Mouse (Mus musculus): ENCODE results near the gene Mcoln1. TPM values are rescaled to one million over a fixed set of nuclear protein-coding genes. Genes with fewer than 3 reads are reported as not detected.
A peak's percentile ranks its signal among the peaks of the same experiment; 100 is the strongest.

Mcoln1 gene
- polyA plus RNA-seq, 1 experiment from 2014 or later: 90.1 TPM

DNA sequence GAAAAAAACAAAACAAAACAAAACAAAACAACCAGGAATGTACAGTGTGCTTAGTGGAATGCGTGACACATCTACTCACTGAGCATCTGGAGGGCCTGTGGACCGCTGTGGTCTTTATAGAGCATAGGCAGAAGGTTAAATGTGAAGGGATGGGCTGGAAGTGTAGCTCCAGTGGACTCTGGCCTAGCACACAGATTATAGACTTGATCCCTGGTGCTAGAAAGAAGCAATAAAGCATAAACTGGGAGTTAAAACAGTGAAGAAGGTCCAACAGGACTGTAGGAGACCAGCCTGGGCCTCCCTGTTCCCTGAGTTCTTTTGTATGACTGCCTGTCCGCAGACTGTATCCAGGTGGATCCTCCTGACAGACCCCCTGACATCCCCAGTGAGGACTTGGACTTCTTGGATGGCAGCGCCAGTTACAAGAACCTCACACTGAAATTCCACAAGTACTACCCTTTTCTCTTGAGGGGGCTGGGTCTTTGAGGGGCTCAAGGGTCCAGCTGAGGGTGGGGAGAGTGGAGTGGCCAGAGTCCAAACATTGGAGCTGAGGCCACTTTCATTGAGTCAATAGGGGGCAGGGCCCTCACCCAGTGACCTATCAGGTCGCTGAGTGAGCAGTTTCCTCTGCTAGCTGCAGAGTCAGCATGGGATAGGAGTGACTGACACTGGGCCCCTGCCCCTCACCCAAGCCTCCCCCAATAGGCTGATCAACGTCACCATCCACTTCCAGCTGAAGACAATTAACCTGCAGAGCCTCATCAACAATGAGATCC is 7.9 kb downstream of the Mcoln1 start:
- 86% methylated on average over 6 of the region's 6 CpGs for WGBS
- Histone ChIP-seq H3K4me2 (no peak overlapping the region), H3K27me3 (no peaks in the 10 kb centered on the region), H3K4me1 (replicated peaks) (no peaks in the 10 kb centered on the region), H3K4me3 (no peak overlapping the region), H3K9ac (no peak overlapping the region), H3K36me3 (peaks cover 80% of the 10 kb centered on the region), H3K27ac (no peak overlapping the region), H3K9me3 (no peaks in the 10 kb centered on the region)
- ATAC-seq (ENCODE audit: low FRiP score): no peak

DNA sequence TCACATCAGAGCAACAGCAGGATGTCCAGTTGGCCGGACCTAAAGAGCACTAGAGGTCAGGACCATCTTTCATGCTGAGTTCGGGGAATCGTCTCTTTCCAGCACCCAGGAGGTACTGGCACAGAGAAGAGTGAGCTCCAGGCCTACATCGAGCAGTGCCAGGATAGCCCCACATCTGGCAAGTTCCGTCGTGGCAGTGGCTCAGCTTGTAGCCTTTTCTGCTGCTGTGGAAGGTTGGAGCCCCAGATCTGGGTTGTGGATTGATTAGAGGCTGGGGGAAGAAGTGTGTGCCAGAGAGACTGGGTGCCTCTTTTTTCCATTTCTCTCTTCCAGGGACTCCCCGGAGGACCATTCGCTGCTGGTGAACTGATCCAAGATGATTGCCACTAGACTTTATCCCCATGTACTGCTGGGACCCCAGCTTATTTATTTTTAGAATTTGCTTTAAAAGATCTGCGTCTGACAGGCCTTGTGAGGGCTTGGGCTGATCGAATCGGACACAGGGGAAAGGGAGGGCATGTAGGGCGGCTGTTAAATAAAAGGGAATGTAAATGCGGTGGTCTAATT is 14.5 kb downstream of the Mcoln1 start:
- Histone ChIP-seq H3K27me3 (no peaks in the 10 kb centered on the region), H3K4me1 (replicated peaks) (peaks cover 19% of the 10 kb centered on the region), H3K36me3 (peaks cover 41% of the 10 kb centered on the region), H3K27ac (peak overlapping the region; percentile 84), H3K4me3 (peak overlapping the region; percentile 56), H3K4me2 (peak overlapping the region; percentile 86), H3K9ac (peak overlapping the region; percentile 74), H3K9me3 (no peaks in the 10 kb centered on the region)
- ATAC-seq (ENCODE audit: low FRiP score): no peak
- 36% methylated on average over 13 of the region's 13 CpGs for WGBS

GRCm38 (mm10) chr8:3515260-3515671 is 15.0 kb downstream of the Mcoln1 start, which contains the start of gene Pnpla6:
Gene Pnpla6 (plus strand): TSS chr8:3515384.
- Histone ChIP-seq H3K4me2 (peak within 1 kb of the TSS; percentile 86), H3K4me3 (peak within 1 kb of the TSS; percentile 56), H3K27ac (peak within 1 kb of the TSS; percentile 84), H3K9me3 (no peaks in the 10 kb centered on the region), H3K27me3 (no peaks in the 10 kb centered on the region), H3K36me3 (peaks cover 36% of the 10 kb centered on the region), H3K9ac (peak within 1 kb of the TSS; percentile 74), H3K4me1 (replicated peaks) (peaks cover 19% of the 10 kb centered on the region)
- peak; percentile 70 for ATAC-seq (ENCODE audit: low FRiP score)
- 0% methylated on average over 25 of the region's 25 CpGs for WGBS

- under 1% methylated on average over 25 of the region's 25 CpGs for WGBS
- Histone ChIP-seq H3K27me3 (no peaks in the 10 kb centered on the region), H3K27ac (peak overlapping the region; percentile 84), H3K4me1 (replicated peaks) (peaks cover 19% of the 10 kb centered on the region), H3K4me2 (peak overlapping the region; percentile 86), H3K36me3 (peaks cover 29% of the 10 kb centered on the region), H3K9me3 (no peaks in the 10 kb centered on the region), H3K4me3 (peak overlapping the region; percentile 56), H3K9ac (peak overlapping the region; percentile 74)
- ATAC-seq (ENCODE audit: low FRiP score): peak; percentile 61
These were observed 15.6 kb downstream of the Mcoln1 start for GRCm38 (mm10) chr8:3515771-3516417.

GRCm38 (mm10) chr8:3516450-3517116 is 16.3 kb downstream of the Mcoln1 start:
- peak overlapping the region; percentile 86 for H3K4me2 ChIP-seq
- no peaks in the 10 kb centered on the region for H3K9me3 ChIP-seq
- H3K27me3 ChIP-seq: no peaks in the 10 kb centered on the region
- peaks cover 19% of the 10 kb centered on the region for H3K4me1 ChIP-seq (replicated peaks)
- peak overlapping the region; percentile 74 for H3K9ac ChIP-seq
- peaks cover 29% of the 10 kb centered on the region for H3K36me3 ChIP-seq
- ATAC-seq (ENCODE audit: low FRiP score): peak; percentile 92
- peak overlapping the region; percentile 84 for H3K27ac ChIP-seq
- 1% methylated on average over 36 of the region's 36 CpGs for WGBS
- peak overlapping the region; percentile 56 for H3K4me3 ChIP-seq

- Histone ChIP-seq H3K27ac (peak overlapping the region; percentile 52; the same call in 1 of the 2 replicates), H3K4me3 (peak overlapping the region; percentile 56), H3K4me2 (peak overlapping the region; percentile 86), H3K27me3 (no peaks in the 10 kb centered on the region), H3K36me3 (peaks cover 29% of the 10 kb centered on the region), H3K9ac (peak overlapping the region; percentile 74), H3K4me1 (replicated peaks) (peaks cover 19% of the 10 kb centered on the region), H3K9me3 (no peaks in the 10 kb centered on the region)
- no peak for ATAC-seq (ENCODE audit: low FRiP score)
- WGBS: 9% methylated on average over 16 of the region's 16 CpGs
These were observed 16.8 kb downstream of the Mcoln1 start for GRCm38 (mm10) chr8:3517117-3517495.

DNA sequence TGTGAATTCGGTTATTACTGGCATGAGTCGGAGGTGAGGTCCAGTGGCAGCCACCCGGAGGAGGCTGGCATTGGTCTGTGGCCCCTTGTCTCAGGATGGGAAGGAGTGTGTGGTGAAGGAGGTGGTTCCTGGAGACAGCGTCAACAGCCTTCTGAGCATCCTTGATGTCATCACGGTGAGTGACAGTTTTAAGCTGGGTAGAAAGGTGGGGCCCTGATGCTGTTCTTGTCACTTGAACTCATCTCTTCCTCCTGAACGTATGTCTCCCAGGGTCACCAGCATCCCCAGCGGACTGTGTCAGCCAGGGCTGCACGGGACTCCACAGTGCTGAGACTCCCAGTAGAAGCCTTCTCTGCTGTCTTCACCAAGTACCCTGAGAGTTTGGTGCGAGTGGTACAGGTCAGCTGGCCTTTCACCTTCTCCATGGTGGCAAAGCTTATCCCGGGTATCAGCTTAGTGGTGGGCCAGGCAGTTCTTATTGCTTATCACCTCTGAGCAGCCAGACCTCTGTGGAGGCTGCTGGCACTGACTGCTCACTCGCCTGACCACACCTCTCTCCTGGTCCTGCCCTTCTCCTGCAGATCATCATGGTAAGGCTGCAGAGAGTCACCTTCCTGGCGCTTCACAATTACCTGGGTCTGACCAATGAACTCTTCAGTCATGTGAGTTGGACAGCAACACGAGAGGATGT is 21.9 kb downstream of the Mcoln1 start:
- WGBS: 90% methylated on average over 13 of the region's 13 CpGs
- peaks cover 57% of the 10 kb centered on the region for H3K36me3 ChIP-seq

GRCm38 (mm10) chr8:3530816-3531215 is 30.6 kb downstream of the Mcoln1 start:
- Histone ChIP-seq H3K9ac (no peak overlapping the region), H3K4me2 (no peak overlapping the region), H3K27me3 (no peaks in the 10 kb centered on the region), H3K4me1 (replicated peaks) (no peaks in the 10 kb centered on the region), H3K27ac (no peak overlapping the region), H3K4me3 (no peak overlapping the region), H3K9me3 (no peaks in the 10 kb centered on the region), H3K36me3 (peaks cover 60% of the 10 kb centered on the region)
- no peak for ATAC-seq (ENCODE audit: low FRiP score)
- 89% methylated on average over 5 of the region's 5 CpGs for WGBS

More for the DNA sequence above, 21.9 kb downstream of the Mcoln1 start:
- no peak for ATAC-seq (ENCODE audit: low FRiP score)
- no peaks in the 10 kb centered on the region for H3K9me3 ChIP-seq
- no peak overlapping the region for H3K4me2 ChIP-seq
- H3K4me3 ChIP-seq: no peak overlapping the region
- H3K9ac ChIP-seq: no peak overlapping the region
- peaks cover 8% of the 10 kb centered on the region for H3K4me1 ChIP-seq (replicated peaks)
- no peaks in the 10 kb centered on the region for H3K27me3 ChIP-seq
- no peak overlapping the region for H3K27ac ChIP-seq

GRCm38 (mm10) chr8:3531936-3532335 is 31.7 kb downstream of the Mcoln1 start:
- ATAC-seq (ENCODE audit: low FRiP score): no peak
- peaks cover 62% of the 10 kb centered on the region for H3K36me3 ChIP-seq
- WGBS: 96% methylated on average over 18 of the region's 18 CpGs

DNA sequence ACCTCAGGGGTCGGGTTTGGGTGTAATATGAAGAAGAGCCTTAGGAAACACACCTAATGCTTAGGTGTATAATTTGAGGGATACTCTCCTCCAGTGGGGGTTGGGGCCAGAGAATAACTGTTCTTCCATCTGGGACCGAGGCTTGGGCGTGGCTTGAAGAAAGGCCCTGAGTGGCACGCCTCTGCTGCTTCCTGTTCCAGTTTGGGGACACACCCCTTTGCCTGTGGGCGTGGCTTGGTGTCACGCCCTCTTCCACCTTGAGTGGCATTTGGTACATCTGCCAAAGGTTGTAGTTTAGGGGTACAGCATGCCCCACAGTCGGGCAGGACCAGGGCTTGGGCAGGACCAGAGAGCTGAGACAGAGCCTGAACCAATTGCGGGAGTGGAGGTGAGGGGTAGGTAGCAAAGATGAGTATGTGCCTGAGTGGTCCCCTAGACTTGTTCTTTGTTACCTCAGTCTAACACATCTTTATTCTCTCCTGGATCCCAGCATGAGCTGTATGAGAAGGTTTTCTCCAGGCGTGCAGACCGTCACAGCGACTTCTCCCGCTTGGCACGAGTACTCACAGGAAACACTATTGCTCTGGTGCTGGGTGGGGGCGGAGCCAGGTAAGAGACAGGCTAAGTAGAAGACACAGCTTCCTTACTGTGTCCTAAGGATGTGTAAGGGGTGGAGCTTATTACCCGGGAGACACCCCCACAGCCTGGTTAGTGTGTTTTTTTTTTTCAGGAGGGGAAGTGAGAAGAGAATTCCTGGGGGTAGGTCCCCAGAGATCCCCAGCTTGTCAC is 36.0 kb downstream of the Mcoln1 start:
- H3K27me3 ChIP-seq: no peaks in the 10 kb centered on the region
- H3K4me3 ChIP-seq: no peak overlapping the region
- no peak overlapping the region for H3K4me2 ChIP-seq
- ATAC-seq (ENCODE audit: low FRiP score): no peak
- H3K36me3 ChIP-seq: peaks cover 92% of the 10 kb centered on the region
- H3K9ac ChIP-seq: no peak overlapping the region
- H3K4me1 ChIP-seq (replicated peaks): no peaks in the 10 kb centered on the region
- WGBS: 64% methylated on average over 15 of the region's 15 CpGs
- H3K27ac ChIP-seq: no peak overlapping the region
- no peaks in the 10 kb centered on the region for H3K9me3 ChIP-seq

More at GRCm38 (mm10) chr8:3531936-3532335, 31.7 kb downstream of the Mcoln1 start:
- Histone ChIP-seq H3K4me2 (no peak overlapping the region), H3K4me1 (replicated peaks) (no peaks in the 10 kb centered on the region), H3K9me3 (no peaks in the 10 kb centered on the region), H3K9ac (no peak overlapping the region), H3K4me3 (no peak overlapping the region), H3K27ac (no peak overlapping the region), H3K27me3 (no peaks in the 10 kb centered on the region)

- 96% methylated on average over 9 of the region's 9 CpGs for WGBS
These were observed 36.7 kb downstream of the Mcoln1 start for GRCm38 (mm10) chr8:3536940-3537339.

More at GRCm38 (mm10) chr8:3536940-3537339, 36.7 kb downstream of the Mcoln1 start:
- Histone ChIP-seq H3K4me1 (replicated peaks) (no peaks in the 10 kb centered on the region), H3K4me2 (no peak overlapping the region), H3K36me3 (peaks cover 91% of the 10 kb centered on the region), H3K9me3 (no peaks in the 10 kb centered on the region), H3K9ac (no peak overlapping the region), H3K27ac (no peak overlapping the region), H3K4me3 (no peak overlapping the region), H3K27me3 (no peaks in the 10 kb centered on the region)
- no peak for ATAC-seq (ENCODE audit: low FRiP score)
